Mouse (Mus musculus): ENCODE results near the gene Rnpepl1. TPM values are rescaled to one million over a fixed set of nuclear protein-coding genes. Genes with fewer than 3 reads are reported as not detected.

The Rnpepl1 gene
- 30.2 and 38.4 TPM in 2 replicates for polyA plus RNA-seq (2015; fragmentation: Nextera tagmentation; extraction: Ambion mirVana)

DNA sequence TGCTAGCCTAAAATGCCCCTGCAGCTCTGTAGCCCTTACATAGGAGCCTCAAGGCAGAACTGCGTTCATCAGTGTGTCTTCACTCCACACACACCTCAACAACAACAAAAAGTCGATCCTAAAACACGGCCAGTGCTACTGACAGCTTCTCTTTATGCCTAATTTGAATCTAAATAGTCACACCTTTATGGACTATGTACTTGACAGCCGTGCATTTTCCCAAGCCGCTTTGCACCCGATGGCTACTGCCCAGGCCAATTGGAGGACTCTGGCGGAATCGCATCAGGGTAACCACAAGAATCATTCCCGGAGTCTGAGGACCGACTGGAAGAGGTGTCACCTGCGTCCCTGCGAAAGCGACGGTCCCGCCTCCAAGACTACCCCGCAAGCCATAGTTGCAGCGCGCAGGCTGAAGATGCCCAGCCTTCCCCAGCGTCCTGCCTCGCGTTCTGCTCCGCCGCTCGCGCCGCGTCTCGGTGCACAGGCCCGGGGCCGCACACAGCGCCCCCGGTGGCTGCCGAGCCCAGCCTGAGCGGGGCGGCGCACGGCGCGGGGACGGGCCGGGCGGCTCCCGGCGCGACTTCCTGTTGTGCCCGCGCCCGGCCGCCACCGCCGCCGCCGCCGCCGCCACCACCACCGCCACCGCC lies at the start of gene Rnpepl1:
TSS of gene Rnpepl1 (plus strand) at position 545 of the 647 bp plus-strand sequence.
- Histone ChIP-seq H3K9me3 (no peaks in the 10 kb centered on the region), H3K4me3 (peak within 1 kb of the TSS; percentile 88), H3K4me2 (peak within 1 kb of the TSS; percentile 98), H3K4me1 (replicated peaks) (peaks cover 48% of the 10 kb centered on the region), H3K9ac (peak within 1 kb of the TSS; percentile 97), H3K27ac (replicated peaks) (peak within 1 kb of the TSS; percentile 96), H3K27me3 (peaks cover 3% of the 10 kb centered on the region; the same call in 1 of the 2 replicates), H3K36me3 (peaks cover 17% of the 10 kb centered on the region)
- WGBS, result under 1% methylated on average over 35 of the region's 57 CpGs
- ATAC-seq (ENCODE audit: low read depth), result peak; percentile 75

DNA sequence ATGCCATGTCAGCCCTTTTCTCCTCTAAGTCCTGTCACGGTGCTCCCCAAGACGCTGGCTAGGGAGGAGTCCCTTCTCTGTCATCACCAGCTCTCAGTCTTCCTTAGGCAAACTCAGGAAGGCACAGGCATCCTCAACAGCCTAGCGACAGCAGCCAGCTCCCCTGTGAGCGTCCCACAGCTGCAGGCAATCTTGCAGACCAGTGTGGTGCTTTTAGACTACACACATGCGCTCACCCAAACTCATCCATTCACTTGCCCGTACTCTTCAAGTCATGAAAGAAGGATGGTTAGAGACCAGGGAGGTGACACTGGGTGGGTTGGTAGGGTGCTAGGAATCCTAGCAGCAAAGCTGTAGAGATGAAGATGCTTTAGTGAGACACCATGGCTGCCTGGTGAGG lies 49.1 kb upstream of the Rnpepl1 start:
- peaks cover 40% of the 10 kb centered on the region for H3K36me3 ChIP-seq
- no peak overlapping the region for H3K27ac ChIP-seq (replicated peaks)
- ATAC-seq (ENCODE audit: low read depth), result no peak
- no peaks in the 10 kb centered on the region for H3K27me3 ChIP-seq
- no peak overlapping the region for H3K9ac ChIP-seq
- H3K9me3 ChIP-seq, result no peaks in the 10 kb centered on the region
- no peak overlapping the region for H3K4me3 ChIP-seq
- peaks cover 7% of the 10 kb centered on the region for H3K4me1 ChIP-seq (replicated peaks)
- WGBS, result 76% methylated on average over 6 of the region's 6 CpGs
- no peak overlapping the region for H3K4me2 ChIP-seq

DNA sequence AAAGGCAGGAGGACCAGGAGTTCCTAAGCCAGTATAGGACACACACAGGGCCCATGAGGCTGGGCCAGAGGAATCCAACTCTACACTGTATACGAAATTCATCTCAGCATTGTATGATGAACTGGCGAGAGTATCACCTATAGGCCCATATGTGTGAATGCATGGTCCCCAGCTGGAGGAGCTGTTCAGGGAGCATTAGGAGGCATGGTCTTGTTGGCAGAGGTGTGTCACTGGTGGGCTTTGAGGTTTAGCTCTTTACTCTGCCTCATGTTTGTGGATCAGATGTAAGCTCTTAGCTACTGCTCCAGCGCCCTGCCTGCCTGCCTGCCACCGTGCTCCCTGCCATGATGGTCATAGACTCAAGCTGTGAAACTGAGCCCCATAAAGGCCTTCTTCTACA lies 47.3 kb upstream of the Rnpepl1 start:
- Histone ChIP-seq H3K4me1 (replicated peaks) (peaks cover 7% of the 10 kb centered on the region), H3K36me3 (peaks cover 23% of the 10 kb centered on the region), H3K4me3 (no peak overlapping the region), H3K27me3 (no peaks in the 10 kb centered on the region), H3K9me3 (no peaks in the 10 kb centered on the region), H3K27ac (replicated peaks) (no peak overlapping the region), H3K9ac (no peak overlapping the region), H3K4me2 (no peak overlapping the region)
- 90% methylated on average over 4 of the region's 4 CpGs for WGBS
- no peak for ATAC-seq (ENCODE audit: low read depth)

DNA sequence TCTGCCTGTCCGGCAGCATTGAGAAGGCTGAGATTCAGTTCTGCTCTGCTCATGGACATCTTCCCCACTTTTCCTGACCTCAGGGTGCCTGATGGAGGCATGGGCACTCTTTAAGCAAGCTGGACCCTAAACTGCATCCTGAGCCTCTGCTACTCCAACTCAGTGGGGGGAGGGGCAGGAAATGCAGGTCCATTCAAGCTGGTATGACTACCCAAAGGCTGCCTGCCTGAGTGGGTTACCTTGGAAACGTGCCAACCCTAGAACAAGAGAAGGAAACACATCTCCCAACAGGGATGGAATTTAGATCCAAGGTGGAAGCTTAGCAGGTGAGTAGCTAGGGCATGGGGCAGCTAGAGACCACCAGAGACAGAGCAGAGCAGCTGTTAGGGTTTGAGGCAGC lies 44.4 kb upstream of the Rnpepl1 start:
- H3K27me3 ChIP-seq, result no peaks in the 10 kb centered on the region
- no peak overlapping the region for H3K27ac ChIP-seq (replicated peaks)
- no peaks in the 10 kb centered on the region for H3K9me3 ChIP-seq
- H3K4me3 ChIP-seq, result no peak overlapping the region
- no peak overlapping the region for H3K4me2 ChIP-seq
- H3K4me1 ChIP-seq (replicated peaks), result peaks cover 7% of the 10 kb centered on the region
- H3K9ac ChIP-seq, result no peak overlapping the region
- ATAC-seq (ENCODE audit: low read depth), result no peak
- WGBS, result 79% methylated on average over 2 of the region's 2 CpGs
- no peaks in the 10 kb centered on the region for H3K36me3 ChIP-seq

DNA sequence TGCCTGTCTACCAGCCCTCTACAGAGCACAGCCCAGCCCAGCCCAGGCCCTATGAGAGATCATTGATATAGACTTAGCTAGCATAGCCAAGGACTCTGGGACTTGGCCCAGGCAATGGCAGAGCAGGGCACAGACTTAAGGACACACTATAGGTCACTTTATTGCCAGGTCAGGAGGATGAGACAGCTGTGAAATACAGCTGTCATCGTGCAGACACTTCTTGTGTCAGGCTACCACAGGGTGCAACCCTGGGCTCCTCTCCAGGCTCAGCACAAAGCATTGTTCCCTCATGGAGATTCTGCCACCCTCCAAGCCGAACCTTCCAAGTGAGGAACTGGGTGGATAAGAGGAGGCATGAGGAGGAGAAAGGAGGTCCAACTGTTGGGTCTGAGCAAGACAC lies 40.6 kb upstream of the Rnpepl1 start:
- Histone ChIP-seq H3K27me3 (no peaks in the 10 kb centered on the region), H3K4me1 (replicated peaks) (peaks cover 7% of the 10 kb centered on the region), H3K36me3 (no peaks in the 10 kb centered on the region), H3K4me2 (no peak overlapping the region), H3K9me3 (no peaks in the 10 kb centered on the region), H3K27ac (replicated peaks) (no peak overlapping the region), H3K4me3 (no peak overlapping the region), H3K9ac (no peak overlapping the region)
- ATAC-seq (ENCODE audit: low read depth), result no peak
- 69% methylated on average over 2 of the region's 2 CpGs for WGBS

DNA sequence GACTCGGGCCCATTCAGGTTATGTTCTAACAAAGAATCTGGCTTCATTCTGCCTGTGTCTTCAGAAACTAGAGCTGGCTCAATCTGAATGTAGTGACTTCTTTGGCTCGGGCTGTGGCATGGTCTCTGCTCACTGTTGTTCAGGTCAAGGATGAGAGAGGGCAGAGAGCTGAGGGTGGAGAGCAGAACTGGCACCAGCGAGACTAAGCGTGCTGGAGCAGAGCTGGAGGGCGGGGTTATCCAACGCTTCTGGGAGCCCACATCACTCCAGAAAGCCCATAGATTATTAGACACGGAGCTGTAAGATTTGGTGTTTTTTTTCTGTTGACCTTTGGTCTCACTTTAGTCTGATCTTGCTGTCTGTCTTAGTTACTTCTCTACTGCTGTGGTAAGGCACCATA lies 37.9 kb upstream of the Rnpepl1 start:
- Histone ChIP-seq H3K4me1 (replicated peaks) (no peaks in the 10 kb centered on the region), H3K36me3 (no peaks in the 10 kb centered on the region), H3K9ac (no peak overlapping the region), H3K9me3 (no peaks in the 10 kb centered on the region), H3K4me3 (no peak overlapping the region), H3K27me3 (no peaks in the 10 kb centered on the region), H3K4me2 (no peak overlapping the region), H3K27ac (replicated peaks) (no peak overlapping the region)
- no peak for ATAC-seq (ENCODE audit: low read depth)
- 90% methylated on average over 7 of the region's 7 CpGs for WGBS

DNA sequence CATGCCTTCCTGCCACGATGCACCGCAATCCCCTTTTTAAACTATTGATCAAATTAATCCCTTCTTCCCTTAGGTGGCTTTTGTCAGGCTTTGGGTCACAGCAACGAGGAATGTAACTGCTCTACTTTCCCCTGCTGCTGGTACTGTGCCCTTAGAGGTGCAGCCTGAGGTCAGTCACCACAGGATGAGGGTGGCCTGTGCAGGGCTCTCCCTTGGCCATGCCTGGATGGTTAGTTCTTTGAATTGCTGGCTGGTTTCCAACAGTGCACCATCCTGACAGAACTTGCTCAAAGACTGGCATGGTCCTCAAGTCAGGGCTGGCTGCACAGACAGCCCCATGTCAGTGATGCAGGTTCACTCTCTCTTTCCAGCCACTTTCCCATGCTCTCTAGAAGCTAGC lies 36.6 kb upstream of the Rnpepl1 start:
- H3K4me3 ChIP-seq, result no peak overlapping the region
- H3K36me3 ChIP-seq, result no peaks in the 10 kb centered on the region
- no peak for ATAC-seq (ENCODE audit: low read depth)
- H3K27me3 ChIP-seq, result no peaks in the 10 kb centered on the region
- no peak overlapping the region for H3K27ac ChIP-seq (replicated peaks)
- H3K9ac ChIP-seq, result no peak overlapping the region
- H3K4me1 ChIP-seq (replicated peaks), result no peaks in the 10 kb centered on the region
- no peak overlapping the region for H3K4me2 ChIP-seq
- no peaks in the 10 kb centered on the region for H3K9me3 ChIP-seq
- 79% methylated on average over 3 of the region's 3 CpGs for WGBS

DNA sequence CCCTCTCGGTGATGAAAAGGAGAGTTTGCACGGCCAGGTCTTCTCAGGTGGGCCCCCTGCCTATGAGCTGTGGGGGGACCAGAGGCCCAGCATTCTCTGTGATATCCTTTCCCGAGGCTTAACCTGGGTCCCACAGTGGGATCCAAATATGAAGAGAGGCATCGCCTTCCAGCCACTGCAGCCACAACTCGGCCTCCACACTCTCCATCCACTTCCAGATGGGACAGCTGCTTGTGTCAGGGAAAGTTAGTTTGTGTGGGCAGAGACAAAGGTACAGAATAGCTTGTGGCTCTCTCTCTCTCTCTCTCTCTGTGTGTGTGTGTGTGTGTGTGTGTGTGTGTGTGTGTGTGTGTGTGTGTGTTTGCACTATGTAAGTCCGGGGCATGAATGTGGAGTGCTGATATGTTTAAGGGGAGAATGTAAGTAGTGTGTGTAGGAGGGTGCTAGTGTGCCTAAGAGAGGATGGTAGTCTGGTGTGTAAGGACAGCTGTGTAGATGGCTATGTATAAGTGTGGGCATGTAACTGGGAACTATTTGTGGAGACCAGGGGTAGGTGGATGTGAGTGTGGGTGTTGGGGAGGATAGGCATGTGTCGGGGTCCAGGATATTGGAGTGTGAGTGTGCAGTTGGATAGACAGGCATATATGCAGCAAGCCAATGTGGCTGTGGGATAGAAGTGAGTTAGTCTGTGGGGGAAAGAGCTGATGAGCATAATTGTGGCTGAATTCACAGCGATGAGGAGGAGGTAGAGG lies 35.0 kb upstream of the Rnpepl1 start:
- H3K4me2 ChIP-seq, result no peak overlapping the region
- H3K27ac ChIP-seq (replicated peaks), result no peak overlapping the region
- H3K4me3 ChIP-seq, result no peak overlapping the region
- no peak for ATAC-seq (ENCODE audit: low read depth)
- H3K4me1 ChIP-seq (replicated peaks), result no peaks in the 10 kb centered on the region
- H3K9me3 ChIP-seq, result no peaks in the 10 kb centered on the region
- H3K9ac ChIP-seq, result no peak overlapping the region
- no peaks in the 10 kb centered on the region for H3K36me3 ChIP-seq
- 85% methylated on average over 8 of the region's 8 CpGs for WGBS
- H3K27me3 ChIP-seq, result no peaks in the 10 kb centered on the region

DNA sequence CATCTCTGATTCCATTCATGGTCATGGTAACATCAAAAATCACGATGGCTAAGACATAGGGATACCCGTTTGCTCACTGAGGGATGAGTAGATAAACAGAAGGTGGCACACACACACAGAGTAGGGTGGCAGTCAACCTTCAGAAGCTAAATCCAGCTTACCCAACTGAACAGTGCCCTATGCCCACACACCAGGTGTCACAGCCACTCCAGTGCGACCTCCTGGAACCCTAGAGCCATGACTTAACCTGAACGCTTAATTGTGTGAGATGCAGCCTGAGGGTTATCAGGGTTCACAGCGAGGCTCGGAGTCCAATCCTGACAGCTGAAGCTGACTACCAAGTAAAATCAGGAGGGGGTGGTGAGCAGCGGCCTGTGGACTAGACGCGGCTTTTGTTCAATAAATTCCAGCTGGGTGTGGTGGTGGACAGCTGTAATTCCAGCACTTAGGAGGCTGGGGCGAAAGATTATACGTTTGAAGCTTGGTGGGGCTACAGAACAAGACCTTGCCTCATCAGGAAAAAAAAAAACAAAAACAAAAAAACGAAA lies 33.1 kb upstream of the Rnpepl1 start:
- Histone ChIP-seq H3K4me2 (no peak overlapping the region), H3K4me3 (no peak overlapping the region), H3K36me3 (no peaks in the 10 kb centered on the region), H3K9me3 (no peaks in the 10 kb centered on the region), H3K4me1 (replicated peaks) (no peaks in the 10 kb centered on the region), H3K27me3 (no peaks in the 10 kb centered on the region), H3K27ac (replicated peaks) (no peak overlapping the region), H3K9ac (no peak overlapping the region)
- 68% methylated on average over 12 of the region's 12 CpGs for WGBS
- no peak for ATAC-seq (ENCODE audit: low read depth)

DNA sequence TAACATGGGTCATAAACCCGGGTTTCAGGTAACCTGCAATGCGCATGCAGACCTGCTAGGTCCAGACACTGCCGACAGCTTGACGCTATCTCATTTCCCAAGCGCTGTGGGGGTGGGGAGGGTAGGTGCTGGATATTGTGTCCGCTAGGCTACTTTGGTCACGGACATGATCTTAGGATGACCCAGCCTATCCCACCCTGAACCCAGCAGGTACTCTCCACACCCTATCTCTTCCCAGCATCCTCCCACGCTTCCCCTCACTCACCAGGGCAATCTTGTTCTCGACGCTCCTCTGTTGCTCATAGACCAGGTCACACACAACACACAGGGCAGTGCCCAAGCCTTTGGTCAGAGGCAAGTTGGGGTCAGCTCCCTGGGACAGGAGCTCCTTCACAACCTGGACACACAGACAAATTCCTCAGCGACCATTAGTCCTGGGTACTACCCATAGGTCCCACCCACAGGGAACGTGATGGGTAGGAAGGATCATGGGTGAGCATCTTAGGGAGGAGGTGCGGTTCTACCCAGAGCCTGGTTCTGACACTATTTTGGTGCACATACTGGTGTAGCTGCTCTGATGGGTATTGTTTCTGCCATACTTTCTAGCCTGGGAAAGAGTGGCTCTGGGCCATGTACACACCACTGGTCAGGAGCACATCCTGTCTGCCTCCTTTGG lies 32.4 kb upstream of the Rnpepl1 start:
- WGBS, result 87% methylated on average over 13 of the region's 13 CpGs
- no peaks in the 10 kb centered on the region for H3K36me3 ChIP-seq
- H3K4me1 ChIP-seq (replicated peaks), result no peaks in the 10 kb centered on the region
- no peak overlapping the region for H3K27ac ChIP-seq (replicated peaks)
- no peak overlapping the region for H3K4me3 ChIP-seq
- no peak for ATAC-seq (ENCODE audit: low read depth)
- H3K9ac ChIP-seq, result no peak overlapping the region
- H3K4me2 ChIP-seq, result no peak overlapping the region
- H3K27me3 ChIP-seq, result no peaks in the 10 kb centered on the region
- no peaks in the 10 kb centered on the region for H3K9me3 ChIP-seq

DNA sequence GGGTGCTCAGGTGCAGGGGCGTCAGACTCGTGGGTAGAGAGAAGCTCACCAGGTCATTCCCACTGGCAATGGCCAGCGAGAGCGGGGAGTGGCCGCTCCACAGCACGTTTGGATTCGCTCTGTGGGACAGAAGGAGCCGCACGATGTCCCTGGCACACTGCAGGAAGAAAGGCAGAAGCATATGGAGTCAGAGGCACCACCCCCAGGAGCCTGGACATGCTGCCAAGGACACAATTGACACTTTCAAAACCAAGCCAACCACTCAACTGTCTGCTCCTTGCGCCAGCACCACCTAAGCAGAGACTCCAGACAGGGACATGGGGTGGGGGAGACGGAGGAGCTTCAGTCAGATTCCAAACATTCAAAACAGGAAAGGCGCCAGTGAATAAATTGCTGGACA lies 31.3 kb upstream of the Rnpepl1 start:
- no peaks in the 10 kb centered on the region for H3K36me3 ChIP-seq
- H3K9ac ChIP-seq, result no peak overlapping the region
- H3K4me2 ChIP-seq, result no peak overlapping the region
- ATAC-seq (ENCODE audit: low read depth), result no peak
- H3K4me3 ChIP-seq, result no peak overlapping the region
- H3K4me1 ChIP-seq (replicated peaks), result no peaks in the 10 kb centered on the region
- no peaks in the 10 kb centered on the region for H3K9me3 ChIP-seq
- no peaks in the 10 kb centered on the region for H3K27me3 ChIP-seq
- 87% methylated on average over 12 of the region's 12 CpGs for WGBS
- no peak overlapping the region for H3K27ac ChIP-seq (replicated peaks)

DNA sequence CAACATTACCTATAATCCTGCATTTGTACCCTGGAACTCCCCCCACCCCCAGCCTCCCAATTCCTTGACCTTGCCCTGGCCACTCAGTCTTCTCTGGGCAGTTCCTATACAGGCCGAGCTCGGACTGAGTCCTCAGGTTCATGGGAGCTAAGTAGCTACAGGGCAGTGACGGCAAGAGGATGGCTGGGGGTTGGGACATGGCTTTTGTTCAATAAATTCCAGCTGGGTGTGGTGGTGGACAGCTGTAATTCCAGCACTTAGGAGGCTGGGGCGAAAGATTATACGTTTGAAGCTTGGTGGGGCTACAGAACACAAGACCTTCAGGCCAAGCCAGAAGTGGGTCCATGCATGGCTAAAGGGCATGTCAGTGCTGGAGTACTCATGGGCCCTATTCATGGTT lies 30.5 kb upstream of the Rnpepl1 start:
- Histone ChIP-seq H3K36me3 (no peaks in the 10 kb centered on the region), H3K9ac (no peak overlapping the region), H3K9me3 (no peaks in the 10 kb centered on the region), H3K27me3 (no peaks in the 10 kb centered on the region), H3K27ac (replicated peaks) (no peak overlapping the region), H3K4me1 (replicated peaks) (no peaks in the 10 kb centered on the region), H3K4me2 (no peak overlapping the region), H3K4me3 (no peak overlapping the region)
- WGBS, result 81% methylated on average over 5 of the region's 5 CpGs
- ATAC-seq (ENCODE audit: low read depth), result no peak

Data from neural tube, embryonic 13.5 days (tissue).